Mouse (Mus musculus): Measurements from ENCODE around the gene Gm7138. TPM values are rescaled to one million over a fixed set of nuclear protein-coding genes. Genes with fewer than 3 reads are reported as not detected.
"Not testable (repeated sequence)": the region's sequence is repeated elsewhere in the genome, so short reads cannot be mapped to it uniquely, and the experiment has no call there.

Gene Gm7138
- total RNA-seq, 4 experiments from 2014 or later = not detected

GRCm38 (mm10) chr10:77750686-77751085 is 26.1 kb downstream of the Gm7138 start:
- not testable (repeated sequence) for DNase-seq (ENCODE audit: low spot score in 2 of 2)

GRCm38 (mm10) chr10:77741924-77742688 is 34.6 kb downstream of the Gm7138 start, which contains the start of gene Gm18596:
Gene Gm18596, minus strand, starts transcription at chr10:77742638.
- not testable (repeated sequence) for DNase-seq (ENCODE audit: low spot score in 2 of 2)

GRCm38 (mm10) chr10:77738929-77739328 is 37.8 kb downstream of the Gm7138 start:
- DNase-seq (ENCODE audit: low spot score in 2 of 2) = no peak

- no peak for DNase-seq (ENCODE audit: low spot score in 2 of 2)
These were observed 40.8 kb downstream of the Gm7138 start for GRCm38 (mm10) chr10:77735928-77736327.

GRCm38 (mm10) chr10:77729241-77729640 is 47.5 kb downstream of the Gm7138 start:
- DNase-seq (ENCODE audit: low spot score in 2 of 2) = no peak

GRCm38 (mm10) chr10:77728280-77728679 is 48.5 kb downstream of the Gm7138 start:
- DNase-seq (ENCODE audit: low spot score in 2 of 2) = no peak

Other genes starting within 250 kb of the Gm7138 start
- under 1 TPM; 0.48 to 0.99 (median 0.88) TPM for gene Itgb2, start 246.7 kb downstream of the Gm7138 start, total RNA-seq (2022)
- 10 to 100 TPM; 15.4 to 30.1 (median 25.8) TPM for gene Pttg1ip, start 195.2 kb downstream of the Gm7138 start, total RNA-seq (2022)
- 10 to 100 TPM; 38.7 to 59.9 (median 41.6) TPM for gene Sumo3, start 170.8 kb downstream of the Gm7138 start, total RNA-seq (2022)
- gene Gm49325, start 170.7 kb downstream of the Gm7138 start, total RNA-seq (2022) = 10 to 100 TPM in 2 of 4 experiments, 1 to 10 TPM in 2; 5.7 to 18.3 (median 11.6) TPM
- 100 to 1,000 TPM in 2 of 4 experiments, 10 to 100 TPM in 2; 81.6 to 141 (median 104) TPM for gene Ube2g2, start 154.7 kb downstream of the Gm7138 start, total RNA-seq (2022)
- not detected for gene Tspear, start 90.4 kb downstream of the Gm7138 start, total RNA-seq (2022)
- gene Gm19402, start 86.2 kb downstream of the Gm7138 start, total RNA-seq (2022) = not detected
- gene Gm9508, start 79.7 kb downstream of the Gm7138 start, total RNA-seq (2022) = not detected
- gene Gm10272, start 70.3 kb downstream of the Gm7138 start, total RNA-seq (2022) = not detected
- not detected for gene Gm10024, start 65.5 kb downstream of the Gm7138 start, total RNA-seq (2022)
- gene Gm10142, start 61.1 kb downstream of the Gm7138 start, total RNA-seq (2022) = not detected
- not detected for gene Krtap12-1, start 56.3 kb downstream of the Gm7138 start, total RNA-seq (2022)
- not detected for gene Gm10100, start 50.5 kb downstream of the Gm7138 start, total RNA-seq (2022)
- gene Gm18596, start 34.3 kb downstream of the Gm7138 start, total RNA-seq (2022) = not detected
- gene Gm9736, start 25.6 kb downstream of the Gm7138 start, total RNA-seq (2022) = not detected
- gene Gm3233, start 17.3 kb downstream of the Gm7138 start, total RNA-seq (2022) = not detected
- gene Gm3238, start 5.6 kb downstream of the Gm7138 start, total RNA-seq (2022) = not detected
- not detected for gene Gm3250, start 5.6 kb upstream of the Gm7138 start, total RNA-seq (2022)
- not detected for gene Gm7137, start 11.3 kb upstream of the Gm7138 start, total RNA-seq (2022)
- not detected for gene Gm9639, start 18.1 kb upstream of the Gm7138 start, total RNA-seq (2022)
- not detected for gene Gm19668, start 22.2 kb upstream of the Gm7138 start, total RNA-seq (2022)
- not detected for gene Gm9507, start 34.9 kb upstream of the Gm7138 start, total RNA-seq (2022)
- gene Gm2696, start 37.7 kb upstream of the Gm7138 start, total RNA-seq (2022) = not detected
- gene Krtap10-4, start 50.2 kb upstream of the Gm7138 start, total RNA-seq (2022) = not detected
- not detected for gene Krtap10-10, start 59.0 kb upstream of the Gm7138 start, total RNA-seq (2022)
- not detected for gene Gm36176, start 69.9 kb upstream of the Gm7138 start, total RNA-seq (2022)
- gene Gm10318, start 75.9 kb upstream of the Gm7138 start, total RNA-seq (2022) = not detected
- gene Gm3285, start 85.0 kb upstream of the Gm7138 start, total RNA-seq (2022) = not detected
- gene Lrrc3, start 125.6 kb upstream of the Gm7138 start, total RNA-seq (2022) = under 1 TPM; 0.07 to 0.49 (median 0.08) TPM
- under 1 TPM in 2 of 4 experiments, not detected in 2; 0.07 to 0.20 TPM for gene Trpm2, start 193.6 kb upstream of the Gm7138 start, total RNA-seq (2022)
- 1 to 10 TPM; 3.2 to 4.7 (median 3.4) TPM for gene 1810043G02Rik, start 201.6 kb upstream of the Gm7138 start, total RNA-seq (2022)
- 10 to 100 TPM in 1 of 4 experiments, 1 to 10 TPM in 3; 7.0 to 10.6 (median 7.2) TPM for gene Pfkl, start 233.1 kb upstream of the Gm7138 start, total RNA-seq (2022)